Mouse (Mus musculus) left cerebral cortex, adult 18-20 months (tissue): ENCODE results near the gene Ddx58. TPM values are rescaled to one million over a fixed set of nuclear protein-coding genes. Genes with fewer than 3 reads are reported as not detected.

Experiments
- DNase-seq, 2 experiments: peaks; one replicate each; pipeline ENCODE4 v3.0.0; 2021 to 2022; ENCODE audit warnings: low spot score in 2 of 2, mixed read lengths in 1 of 2
- total RNA-seq, 2 experiments: library from RNA; stranded (reverse); gene quantifications; 2 replicates each; pipeline ENCODE4 v1.2.3; 2021

Ddx58 gene
- total RNA-seq, 2 experiments from 2014 or later, result 4.0 to 4.4 TPM

DNA sequence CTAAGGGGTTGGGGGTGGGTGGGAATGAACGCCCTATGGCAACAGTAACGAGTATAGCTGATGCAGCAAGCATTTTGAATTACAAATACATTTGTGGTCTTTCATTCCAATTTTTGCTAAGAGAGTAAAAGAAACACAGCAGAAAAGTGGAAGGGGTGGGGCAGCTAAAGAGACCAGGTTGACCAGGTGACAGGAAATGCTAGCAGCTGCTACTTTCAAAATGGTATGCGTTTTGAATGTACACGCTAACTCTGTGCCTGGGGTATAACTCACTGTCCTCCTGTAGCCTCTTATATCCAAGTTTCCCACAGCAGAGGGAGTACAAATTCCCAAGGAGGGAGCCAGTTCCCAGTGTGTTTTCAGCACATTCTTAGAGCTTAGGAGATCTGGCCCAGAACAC is 2.8 kb downstream of the Ddx58 start:
- no peak for DNase-seq

GRCm38 (mm10) chr4:40234256-40234655 is 5.4 kb downstream of the Ddx58 start:
- no peak for DNase-seq

GRCm38 (mm10) chr4:40233062-40233664 is 6.5 kb downstream of the Ddx58 start:
- DNase-seq, result no peak

DNA sequence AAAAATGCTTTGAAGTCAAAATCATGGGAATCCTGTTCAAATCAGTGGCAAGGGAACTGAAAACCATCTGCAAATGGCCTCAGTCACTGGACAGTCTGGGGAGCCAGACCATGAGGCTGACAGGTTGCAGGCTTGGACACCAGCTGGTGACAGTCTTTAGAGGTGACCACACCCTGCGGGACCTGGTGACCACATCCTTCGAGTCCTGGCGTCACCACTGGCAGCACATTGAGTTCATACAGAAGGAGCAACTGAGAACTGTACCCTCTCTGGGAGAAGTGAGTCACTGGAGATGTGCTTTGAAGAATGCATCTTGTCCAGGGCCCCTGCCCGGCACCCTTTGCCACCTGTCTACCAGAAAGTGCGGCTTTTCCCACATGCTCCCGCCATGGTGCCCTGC is 9.9 kb downstream of the Ddx58 start:
- DNase-seq, result no peak

DNA sequence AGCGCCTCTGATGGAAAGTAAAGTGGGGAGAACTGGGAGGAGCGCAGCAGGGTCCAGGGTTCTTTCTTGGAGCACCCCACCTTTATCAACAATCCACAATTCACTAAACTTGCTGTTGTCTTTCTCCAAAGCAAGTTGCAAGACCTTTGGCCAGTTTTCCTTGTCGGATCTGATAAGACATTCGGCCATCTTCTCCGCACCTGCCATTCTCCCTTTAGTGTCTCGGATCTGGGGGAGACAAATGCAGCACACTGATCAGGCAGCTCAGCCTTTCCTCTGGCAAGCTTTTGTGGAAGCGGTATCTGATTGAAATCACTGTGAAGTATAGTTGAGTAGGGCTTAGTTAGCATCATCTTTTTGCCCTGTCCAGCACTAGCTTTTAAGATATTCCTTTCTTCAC is 11.7 kb downstream of the Ddx58 start:
- no peak for DNase-seq

- DNase-seq, result no peak
Observed at GRCm38 (mm10) chr4:40227131-40227530, 12.5 kb downstream of the Ddx58 start.

DNA sequence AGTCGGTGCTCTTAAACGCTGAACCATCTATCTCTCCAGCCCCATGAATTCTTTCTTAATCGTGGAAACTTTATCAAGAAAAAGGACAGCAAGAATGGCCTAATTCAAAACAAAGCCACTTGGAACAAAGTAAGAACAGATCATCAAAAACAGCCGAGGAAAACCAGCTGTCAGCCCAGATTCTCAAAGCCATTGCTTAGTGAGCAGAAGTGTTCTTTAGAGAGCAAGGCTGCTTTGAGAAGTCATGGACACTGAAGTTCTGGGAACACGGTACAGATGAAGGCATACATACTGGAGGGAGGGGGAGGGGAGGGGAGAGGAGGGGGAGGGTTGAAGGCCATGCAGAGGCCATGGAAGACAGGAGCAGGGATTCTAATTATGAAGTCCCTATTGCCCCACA is 13.5 kb downstream of the Ddx58 start:
- no peak for DNase-seq

GRCm38 (mm10) chr4:40221876-40222585 is 17.6 kb downstream of the Ddx58 start:
- DNase-seq, result no peak

- no peak for DNase-seq
Observed at GRCm38 (mm10) chr4:40221004-40221760, 18.4 kb downstream of the Ddx58 start.

DNA sequence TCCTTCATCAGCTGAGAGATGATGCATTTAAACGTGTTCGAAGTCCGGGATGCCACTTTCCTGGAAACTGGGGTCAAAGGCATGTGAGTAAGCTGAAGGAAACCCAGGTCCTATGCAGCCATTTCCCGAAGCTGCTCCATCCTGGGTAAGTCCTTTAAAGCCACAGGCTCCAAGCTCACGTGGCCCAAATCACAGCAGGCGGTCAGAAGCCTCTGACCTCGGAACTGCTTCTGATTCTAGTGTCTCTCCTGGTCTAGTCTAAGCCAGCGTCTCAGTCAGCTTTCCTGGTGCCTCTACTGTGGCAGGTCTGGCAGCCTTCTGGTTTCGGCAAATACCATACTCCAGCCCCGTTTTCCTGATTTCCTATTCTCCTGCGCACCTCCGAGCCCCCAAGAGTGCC is 19.2 kb downstream of the Ddx58 start:
- no peak for DNase-seq

GRCm38 (mm10) chr4:40218382-40218781 is 21.2 kb downstream of the Ddx58 start:
- DNase-seq, result no peak

DNA sequence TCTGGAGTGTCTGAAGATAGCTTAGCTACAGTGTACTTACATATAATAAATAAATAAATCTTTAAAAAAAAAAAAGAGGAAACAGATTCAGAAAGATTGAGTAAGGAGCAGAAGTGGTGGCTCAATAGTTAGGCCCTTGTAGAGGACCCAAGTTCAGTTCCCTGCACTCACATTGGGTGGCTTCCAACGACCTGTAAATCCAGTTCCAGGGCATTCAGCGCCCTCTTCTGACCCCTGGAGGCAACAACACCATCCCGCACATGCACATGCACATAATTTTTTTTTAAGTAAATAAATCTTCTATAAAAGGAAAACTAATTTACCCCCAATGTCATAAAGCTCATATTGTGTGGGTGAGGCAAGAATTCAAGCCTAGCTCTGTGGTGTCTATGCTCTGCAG is 21.7 kb downstream of the Ddx58 start:
- no peak for DNase-seq

GRCm38 (mm10) chr4:40212177-40212576 is 27.5 kb downstream of the Ddx58 start:
- DNase-seq, result no peak

GRCm38 (mm10) chr4:40207701-40208100 is 31.9 kb downstream of the Ddx58 start:
- no peak for DNase-seq

DNA sequence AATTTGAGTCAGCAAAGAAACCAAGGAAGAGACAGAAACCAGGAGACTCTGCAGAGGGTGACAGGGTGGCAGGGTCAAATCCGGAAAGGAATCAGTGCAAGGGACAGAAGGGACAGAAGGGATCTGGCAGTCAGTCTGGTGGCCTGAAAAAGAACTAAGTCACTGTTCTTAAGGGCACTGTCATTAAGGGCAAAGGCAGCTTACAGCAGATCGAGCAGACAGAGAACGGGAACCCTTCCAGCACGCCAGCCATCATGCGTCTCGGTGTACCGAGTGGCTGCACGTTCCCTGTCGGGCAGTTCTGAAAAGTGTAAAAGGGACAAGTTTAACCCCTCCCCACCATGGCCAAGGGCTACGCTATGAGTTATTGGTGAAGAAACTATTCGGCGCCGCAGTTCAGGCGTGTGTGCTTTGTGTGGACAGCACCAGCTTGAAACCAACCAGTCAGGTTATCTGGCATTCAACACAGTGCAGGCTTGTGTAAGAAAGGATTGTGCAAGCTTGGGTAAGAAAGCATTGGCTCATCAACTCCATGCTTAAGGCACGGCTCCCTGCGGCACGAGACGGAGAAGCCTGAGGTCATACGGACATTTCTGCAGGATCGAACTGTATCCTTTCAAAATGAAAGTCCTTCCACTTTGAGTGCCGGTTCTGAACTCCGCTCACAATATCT is 34.3 kb downstream of the Ddx58 start:
- DNase-seq, result no peak

GRCm38 (mm10) chr4:40204374-40204773 is 35.3 kb downstream of the Ddx58 start:
- DNase-seq, result no peak

DNA sequence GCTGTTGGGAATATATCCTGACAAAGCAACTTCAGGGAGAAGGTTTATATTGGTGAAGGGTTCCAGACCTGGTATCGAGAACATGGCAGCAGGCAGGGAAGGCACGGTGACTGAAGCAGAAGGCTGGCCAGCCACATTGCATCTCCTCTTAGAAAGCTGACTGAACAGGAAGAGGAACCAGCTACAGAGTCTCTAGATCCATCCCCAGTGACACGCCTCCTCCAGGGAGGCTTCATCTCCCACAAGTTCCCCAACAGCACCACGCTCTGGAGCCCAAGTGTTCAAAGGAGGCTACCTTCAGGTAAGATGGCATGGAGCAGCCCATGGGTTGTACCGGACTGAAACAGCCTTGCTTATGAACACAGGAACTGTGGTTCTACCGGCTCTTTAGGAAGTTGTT is 37.4 kb downstream of the Ddx58 start:
- DNase-seq, result no peak

DNA sequence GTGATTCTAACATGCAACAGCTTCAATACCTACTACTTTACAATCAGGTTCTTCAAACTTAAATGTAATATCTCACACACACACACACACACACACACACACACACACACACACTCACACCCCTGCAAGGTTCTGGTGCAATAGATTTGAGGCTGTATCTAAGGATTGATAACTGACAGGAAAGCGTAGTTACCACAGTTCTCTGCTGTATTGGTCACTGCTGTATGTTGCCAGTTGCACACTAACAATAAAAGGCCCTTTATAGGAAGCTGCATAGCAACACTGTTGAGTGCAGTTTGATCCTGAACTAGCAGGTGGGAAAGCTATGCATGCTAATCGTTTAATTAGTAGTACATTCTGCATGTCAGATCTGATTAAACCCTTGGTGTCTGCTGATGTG is 44.3 kb downstream of the Ddx58 start:
- DNase-seq, result no peak

DNA sequence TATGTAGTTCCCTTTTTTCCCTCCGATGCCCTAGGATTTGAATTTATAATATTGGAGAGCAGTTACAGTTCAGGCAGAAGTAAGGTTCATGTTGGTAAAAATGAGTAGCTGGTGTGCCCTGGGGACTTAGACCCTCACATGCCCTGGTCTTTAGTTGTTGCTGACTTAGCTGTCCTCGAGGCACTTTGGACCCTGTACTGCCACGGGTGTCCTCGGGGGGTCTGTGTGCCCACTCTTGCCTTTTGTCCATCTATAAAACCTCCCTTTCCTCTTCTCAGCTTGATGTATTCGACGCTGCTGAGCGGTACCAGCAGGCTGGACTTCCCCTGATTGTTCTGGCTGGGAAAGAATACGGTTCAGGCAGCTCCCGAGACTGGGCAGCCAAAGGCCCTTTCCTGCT is 46.2 kb downstream of the Ddx58 start:
- no peak for DNase-seq

- DNase-seq, result no peak
Observed at GRCm38 (mm10) chr4:40192246-40192645, 47.4 kb downstream of the Ddx58 start.

DNA sequence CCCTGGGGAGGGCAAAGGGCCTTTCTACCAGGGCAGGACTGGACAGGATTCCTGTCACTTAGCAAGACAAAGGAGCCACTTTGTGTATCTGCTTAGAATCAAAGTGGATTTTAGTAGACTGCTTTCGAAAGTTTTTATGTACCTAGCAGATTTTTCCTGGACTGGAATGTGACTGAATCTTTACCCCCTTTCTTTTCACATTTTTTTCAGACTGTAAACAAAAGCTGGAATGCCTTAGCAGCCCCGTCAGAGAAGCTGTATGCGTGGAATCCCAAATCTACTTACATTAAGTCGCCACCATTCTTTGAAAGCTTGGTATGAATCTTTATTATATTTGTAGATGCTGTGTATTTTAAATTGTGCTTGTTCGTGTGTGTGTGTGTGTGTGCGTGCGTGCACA is 51.7 kb downstream of the Ddx58 start:
- no peak for DNase-seq

GRCm38 (mm10) chr4:40184470-40184869 is 55.2 kb downstream of the Ddx58 start:
- no peak for DNase-seq
